Mouse (Mus musculus): ENCODE data around the gene Ube2q1. TPM values are rescaled to one million over a fixed set of nuclear protein-coding genes. Genes with fewer than 3 reads are reported as not detected.

Gene Ube2q1
- polyA plus RNA-seq, 2 experiments, result 24.0 to 47.0 TPM

DNA sequence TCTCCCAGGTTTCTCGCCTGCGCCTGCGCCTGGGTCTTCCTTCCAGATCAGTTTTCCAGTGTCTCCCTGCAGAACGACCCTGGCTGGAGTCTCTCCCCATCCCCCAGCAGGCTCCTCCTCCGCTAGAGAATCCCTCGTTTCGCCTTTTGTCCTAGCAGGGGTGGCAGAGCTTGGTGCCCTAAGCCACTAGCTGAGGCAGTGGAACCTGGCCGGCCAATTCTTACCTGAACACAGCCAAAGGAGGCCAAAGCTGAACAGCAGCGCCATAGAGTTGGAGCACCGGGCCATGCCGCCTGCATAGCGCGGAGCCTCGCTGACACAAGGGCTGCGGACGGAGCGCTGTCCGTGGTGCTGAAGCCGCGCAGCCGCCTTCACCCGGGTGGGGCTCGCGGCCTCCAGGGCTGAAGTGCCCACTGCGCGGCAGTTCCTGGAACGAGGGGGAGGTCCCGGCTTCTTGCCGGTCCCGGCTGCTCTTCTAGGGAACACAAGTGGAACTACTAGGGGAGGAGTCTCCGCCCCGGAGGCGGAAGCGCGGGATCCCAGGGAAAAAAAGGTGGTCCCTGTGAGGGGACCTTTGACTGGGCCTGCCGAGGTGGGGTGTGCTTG lies 9.2 kb upstream of the Ube2q1 start, which contains the start of gene Chrnb2:
TSS of gene Chrnb2 (minus strand) at position 514 of the 606 bp plus-strand sequence.
- Histone ChIP-seq H3K4me2 (replicated peaks; ENCODE audit: low read depth, low read length, severe bottlenecking) (peak within 1 kb of the TSS; percentile 35), H3K27me3 (ENCODE audit: control insufficient read depth, insufficient read depth, low read length) (no peaks in the 10 kb centered on the region), H3K4me3 (replicated peaks; ENCODE audit: low read length) (no peak within 1 kb of the TSS; the same call in 1 of the 2 replicates), H3K27ac (replicated peaks; ENCODE audit: low read depth, low read length) (no peak within 1 kb of the TSS), H3K9ac (ENCODE audit: low read depth, low read length, severe bottlenecking) (no peak within 1 kb of the TSS), H3K36me3 (ENCODE audit: control insufficient read depth, insufficient read depth, low read length) (no peaks in the 10 kb centered on the region), H3K4me1 (ENCODE audit: control insufficient read depth, insufficient read depth, low read length) (peaks cover 4% of the 10 kb centered on the region; the same call in 1 of the 2 replicates), H3K9me3 (ENCODE audit: control insufficient read depth, low read length) (no peaks in the 10 kb centered on the region)
- no peak for TF ChIP-seq POLR2A (IDR thresholded peaks at IDR 0.05; ENCODE audit: borderline replicate concordance, extremely low read depth, insufficient read depth, insufficient read length)
- ATAC-seq (ENCODE audit: low FRiP score, low read depth) (peak; percentile 87), DNase-seq (ENCODE audit: low spot score) (peak; percentile 69)
- WGBS, result 1% methylated on average over 36 of the region's 36 CpGs

DNA sequence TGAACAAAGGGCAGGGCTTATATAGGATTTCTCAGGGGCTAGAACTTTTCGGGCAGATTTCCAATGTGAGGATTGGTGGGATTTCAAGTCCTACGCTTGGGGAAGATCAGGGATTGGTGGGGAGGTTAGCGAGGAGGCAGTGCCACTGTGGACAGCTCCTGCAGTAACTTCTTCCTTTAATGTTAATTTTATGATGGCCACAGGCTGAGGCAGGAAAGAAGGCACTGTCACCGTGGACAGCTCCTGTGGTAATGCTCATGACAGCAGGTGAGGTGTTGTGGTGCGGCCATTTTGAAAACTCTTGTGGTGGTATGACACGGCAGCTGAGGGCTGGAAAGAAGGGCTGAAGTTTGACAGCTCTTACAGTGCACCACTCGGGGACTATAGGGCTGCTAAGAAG lies 3.8 kb upstream of the Ube2q1 start:
- Histone ChIP-seq H3K27me3 (ENCODE audit: control insufficient read depth, insufficient read depth, low read length) (no peaks in the 10 kb centered on the region), H3K27ac (replicated peaks; ENCODE audit: low read depth, low read length) (no peak overlapping the region), H3K9ac (ENCODE audit: low read depth, low read length, severe bottlenecking) (no peak overlapping the region), H3K4me2 (replicated peaks; ENCODE audit: low read depth, low read length, severe bottlenecking) (no peak overlapping the region), H3K4me1 (ENCODE audit: control insufficient read depth, insufficient read depth, low read length) (peaks cover 8% of the 10 kb centered on the region), H3K4me3 (replicated peaks; ENCODE audit: low read length) (no peak overlapping the region), H3K36me3 (ENCODE audit: control insufficient read depth, insufficient read depth, low read length) (no peaks in the 10 kb centered on the region), H3K9me3 (ENCODE audit: control insufficient read depth, low read length) (no peaks in the 10 kb centered on the region)
- ATAC-seq (ENCODE audit: low FRiP score, low read depth) (no peak), DNase-seq (ENCODE audit: low spot score) (no peak)
- 67% methylated on average over 7 of the region's 7 CpGs for WGBS
- TF ChIP-seq POLR2A (IDR thresholded peaks at IDR 0.05; ENCODE audit: borderline replicate concordance, extremely low read depth, insufficient read depth, insufficient read length), result no peak

DNA sequence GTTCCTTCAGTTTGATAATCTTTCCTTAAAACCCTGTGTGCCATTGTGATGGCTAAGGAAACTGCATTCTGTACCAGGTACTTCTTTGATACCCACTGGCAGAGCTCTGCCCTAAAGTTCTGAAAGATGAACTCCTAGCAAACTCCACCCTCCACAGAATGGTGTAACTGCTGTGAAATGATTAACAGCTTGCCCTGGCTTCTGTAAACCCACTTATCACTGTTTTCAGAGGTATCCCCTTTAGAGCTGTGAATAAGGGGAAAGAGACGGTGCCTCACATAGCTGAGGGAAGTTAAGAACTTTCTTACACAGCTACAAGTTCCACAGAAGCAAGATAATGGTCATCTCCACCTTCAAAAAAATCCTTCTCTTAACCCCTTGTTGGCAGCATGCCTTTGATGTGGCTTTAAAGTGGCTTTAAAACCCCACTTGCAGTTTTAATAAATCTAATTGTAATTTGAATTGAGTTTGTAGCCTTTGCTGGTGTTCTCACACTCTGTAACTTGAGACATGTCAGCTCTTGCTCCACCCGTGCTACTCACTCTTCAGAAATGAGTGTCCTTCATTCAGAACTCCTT lies 2.9 kb upstream of the Ube2q1 start:
- no peak for ATAC-seq (ENCODE audit: low FRiP score, low read depth)
- no peak for TF ChIP-seq POLR2A (IDR thresholded peaks at IDR 0.05; ENCODE audit: borderline replicate concordance, extremely low read depth, insufficient read depth, insufficient read length)
- WGBS, result 35% methylated on average over 2 of the region's 2 CpGs

DNA sequence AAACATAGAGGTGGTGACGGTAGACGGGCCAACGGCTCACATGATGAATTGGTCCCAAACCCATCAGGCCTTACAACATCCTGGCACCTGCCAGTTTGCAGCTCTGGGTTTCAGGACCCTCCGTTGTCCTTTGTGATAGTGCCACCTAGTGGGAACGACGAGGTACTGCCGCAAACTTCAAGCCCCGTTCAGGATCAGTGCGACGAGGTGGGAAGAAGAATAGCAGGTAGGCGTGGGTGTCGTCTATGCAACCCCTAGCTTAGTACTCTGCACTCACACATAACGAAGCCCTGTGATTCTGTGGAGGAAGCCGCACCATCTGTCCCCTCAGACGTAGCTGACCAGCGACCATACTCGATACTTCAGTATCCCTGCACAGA lies 838 bp upstream of the Ube2q1 start:
- H3K4me1 ChIP-seq (ENCODE audit: control insufficient read depth, insufficient read depth, low read length), result peaks cover 19% of the 10 kb centered on the region
- peak overlapping the region; percentile 90 for H3K4me2 ChIP-seq (replicated peaks; ENCODE audit: low read depth, low read length, severe bottlenecking)
- no peaks in the 10 kb centered on the region for H3K9me3 ChIP-seq (ENCODE audit: control insufficient read depth, low read length)
- peak; percentile 48; the same call in 1 of the 2 replicates for TF ChIP-seq POLR2A (IDR thresholded peaks at IDR 0.05; ENCODE audit: borderline replicate concordance, extremely low read depth, insufficient read depth, insufficient read length)
- peak; percentile 82 for DNase-seq (ENCODE audit: low spot score)
- WGBS, result under 1% methylated on average over 17 of the region's 17 CpGs
- no peaks in the 10 kb centered on the region for H3K27me3 ChIP-seq (ENCODE audit: control insufficient read depth, insufficient read depth, low read length)
- peak overlapping the region; percentile 98 for H3K9ac ChIP-seq (ENCODE audit: low read depth, low read length, severe bottlenecking)
- H3K27ac ChIP-seq (replicated peaks; ENCODE audit: low read depth, low read length), result peak overlapping the region; percentile 97
- peak; percentile 63 for ATAC-seq (ENCODE audit: low FRiP score, low read depth)
- peak overlapping the region; percentile 98 for H3K4me3 ChIP-seq (replicated peaks; ENCODE audit: low read length)
- H3K36me3 ChIP-seq (ENCODE audit: control insufficient read depth, insufficient read depth, low read length), result peaks cover 18% of the 10 kb centered on the region

More for the DNA sequence above, 2.9 kb upstream of the Ube2q1 start:
- Histone ChIP-seq H3K9ac (ENCODE audit: low read depth, low read length, severe bottlenecking) (no peak overlapping the region), H3K27ac (replicated peaks; ENCODE audit: low read depth, low read length) (no peak overlapping the region), H3K9me3 (ENCODE audit: control insufficient read depth, low read length) (no peaks in the 10 kb centered on the region), H3K4me3 (replicated peaks; ENCODE audit: low read length) (no peak overlapping the region), H3K4me1 (ENCODE audit: control insufficient read depth, insufficient read depth, low read length) (peaks cover 16% of the 10 kb centered on the region), H3K4me2 (replicated peaks; ENCODE audit: low read depth, low read length, severe bottlenecking) (no peak overlapping the region), H3K36me3 (ENCODE audit: control insufficient read depth, insufficient read depth, low read length) (no peaks in the 10 kb centered on the region), H3K27me3 (ENCODE audit: control insufficient read depth, insufficient read depth, low read length) (no peaks in the 10 kb centered on the region)
- no peak for DNase-seq (ENCODE audit: low spot score)

DNA sequence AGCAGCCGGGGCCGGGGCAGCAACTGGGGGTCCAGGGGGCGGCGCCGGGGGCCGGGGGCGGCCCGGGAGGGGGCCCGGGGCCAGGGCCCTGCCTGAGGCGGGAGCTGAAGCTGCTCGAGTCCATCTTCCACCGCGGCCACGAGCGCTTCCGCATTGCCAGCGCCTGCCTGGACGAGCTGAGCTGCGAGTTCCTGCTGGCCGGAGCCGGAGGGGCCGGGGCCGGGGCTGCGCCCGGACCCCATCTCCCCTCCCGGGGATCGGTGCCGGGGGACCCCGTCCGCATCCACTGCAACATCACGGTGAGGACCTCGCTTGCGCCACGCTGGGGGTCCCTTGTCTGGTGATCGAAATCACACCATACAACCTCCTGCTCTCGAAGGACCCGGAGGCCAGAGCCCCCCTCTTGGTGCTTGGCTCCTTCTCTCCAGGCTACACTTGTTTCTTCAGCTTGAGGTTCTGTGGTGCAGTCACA lies 360 bp downstream of the Ube2q1 start:
- peaks cover 30% of the 10 kb centered on the region for H3K36me3 ChIP-seq (ENCODE audit: control insufficient read depth, insufficient read depth, low read length)
- H3K9ac ChIP-seq (ENCODE audit: low read depth, low read length, severe bottlenecking), result peak overlapping the region; percentile 98
- H3K27me3 ChIP-seq (ENCODE audit: control insufficient read depth, insufficient read depth, low read length), result no peaks in the 10 kb centered on the region
- H3K4me2 ChIP-seq (replicated peaks; ENCODE audit: low read depth, low read length, severe bottlenecking), result peak overlapping the region; percentile 90
- no peaks in the 10 kb centered on the region for H3K9me3 ChIP-seq (ENCODE audit: control insufficient read depth, low read length)
- peaks cover 19% of the 10 kb centered on the region for H3K4me1 ChIP-seq (ENCODE audit: control insufficient read depth, insufficient read depth, low read length)
- H3K27ac ChIP-seq (replicated peaks; ENCODE audit: low read depth, low read length), result peak overlapping the region; percentile 97
- H3K4me3 ChIP-seq (replicated peaks; ENCODE audit: low read length), result peak overlapping the region; percentile 98
- 2% methylated on average over 18 of the region's 37 CpGs for WGBS
- DNase-seq (ENCODE audit: low spot score) (no peak), ATAC-seq (ENCODE audit: low FRiP score, low read depth) (peak; percentile 34)
- no peak for TF ChIP-seq POLR2A (IDR thresholded peaks at IDR 0.05; ENCODE audit: borderline replicate concordance, extremely low read depth, insufficient read depth, insufficient read length)

Measured in limb, embryonic 14.5 days (tissue).